Mouse (Mus musculus) midbrain, embryonic 15.5 days (tissue): ENCODE results near the gene L3hypdh. TPM values are rescaled to one million over a fixed set of nuclear protein-coding genes. Genes with fewer than 3 reads are reported as not detected.

Experiments
- ATAC-seq: fragments of 200-750 bp; cut with Nextera tagmentation; replicated peaks from 2 replicates; pipeline ENCODE4 v1.8.0; 2017; ENCODE audit warnings: moderate TSS enrichment
- H3K27ac ChIP-seq: fragments of 300-500 bp; sonication (generic); 2 replicates; pipeline ENCODE4 v1.5.1; 2015; ENCODE audit warnings: mild to moderate bottlenecking, inconsistent platforms
- H3K27me3 ChIP-seq: fragments of 300-500 bp; sonication (generic); replicated peaks from 2 replicates; pipeline ENCODE4 v1.6.1; 2015; ENCODE audit warnings: inconsistent platforms
- H3K36me3 ChIP-seq: fragments of 300-500 bp; sonication (generic); replicated peaks from 2 replicates; pipeline ENCODE4 v1.6.1; 2015; ENCODE audit warnings: inconsistent platforms
- H3K4me1 ChIP-seq: fragments of 300-500 bp; sonication (generic); 2 replicates; pipeline ENCODE4 v1.6.1; 2015; ENCODE audit warnings: inconsistent platforms
- H3K4me2 ChIP-seq: fragments of 300-500 bp; sonication (generic); 2 replicates; pipeline ENCODE4 v1.6.1; 2015; ENCODE audit warnings: inconsistent platforms, mild to moderate bottlenecking, moderate library complexity
- H3K4me3 ChIP-seq: fragments of 300-500 bp; sonication (generic); 2 replicates; pipeline ENCODE4 v1.5.1; 2015; ENCODE audit warnings: mild to moderate bottlenecking, inconsistent platforms
- H3K9ac ChIP-seq: fragments of 300-500 bp; sonication (generic); 2 replicates; pipeline ENCODE4 v1.6.1; 2015; ENCODE audit warnings: mild to moderate bottlenecking, inconsistent platforms
- H3K9me3 ChIP-seq: fragments of 300-500 bp; sonication (generic); 2 replicates; pipeline ENCODE4 v1.6.1; 2016; ENCODE audit warnings: inconsistent platforms
- WGBS: fragments of 180-500 bp; shearing (Covaris S2); methylation state at CpG from one replicate; pipeline ENCODE4 v1.1.7; 2015; ENCODE audit warnings: mixed read lengths; 5-methylcytosine and 5-hydroxymethylcytosine counted together
- polyA plus RNA-seq: library from polyadenylated mRNA; unstranded; fragments of >200 nt; fragmentation: Nextera tagmentation; extraction: Ambion mirVana; gene quantifications from 2 replicates; pipeline ENCODE4 v1.2.1, GENCODE M21; 2015

The L3hypdh gene
- 10.7 and 11.8 TPM in 2 replicates for polyA plus RNA-seq

DNA sequence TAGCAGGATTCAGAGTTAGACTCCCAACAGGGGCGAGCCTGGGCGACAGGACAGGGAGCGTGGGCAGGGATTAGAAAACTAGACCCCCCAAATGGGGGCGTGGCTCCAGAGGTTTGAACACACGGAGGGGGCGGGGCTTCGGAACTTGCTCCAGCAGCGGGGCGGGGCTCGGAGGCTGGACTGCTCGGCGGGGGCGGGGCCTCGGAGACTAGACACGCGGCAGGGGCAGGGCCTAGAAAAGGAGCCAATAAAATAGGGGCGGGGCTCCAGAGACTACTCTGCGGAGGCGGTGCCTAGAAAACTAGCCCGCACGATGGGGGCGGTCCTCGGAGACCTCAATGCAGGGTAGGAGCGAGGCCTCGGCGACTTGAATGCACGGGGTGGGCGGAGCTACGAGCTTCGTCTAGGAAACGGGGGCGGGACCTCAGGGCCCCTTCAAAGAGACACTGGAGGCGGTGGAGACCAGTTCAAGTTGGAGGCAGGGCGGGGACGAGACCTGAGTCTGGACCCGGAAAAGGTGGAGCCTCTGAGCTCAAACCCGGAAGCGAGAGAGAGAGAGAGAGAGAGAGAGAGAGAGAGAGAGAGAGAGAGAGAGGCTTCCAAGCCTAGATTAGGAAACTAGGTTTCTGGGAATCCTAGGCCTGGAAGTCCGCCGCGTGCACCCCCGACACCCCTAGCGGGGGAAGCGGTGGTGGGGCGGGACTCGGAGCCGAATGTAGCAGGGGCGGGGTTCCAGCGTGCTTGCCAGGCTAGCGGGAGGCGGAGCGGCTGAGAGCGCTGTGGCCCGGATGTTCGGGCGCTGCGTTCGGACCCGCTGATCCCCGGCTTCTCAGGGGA is at the start of gene L3hypdh, which contains the start of gene Jkamp:
L3hypdh (minus strand) TSS at position 111 of the 837 bp plus-strand sequence.
Jkamp (plus strand) TSS at position 261 of the 837 bp plus-strand sequence.
- peak; percentile 95 for ATAC-seq

DNA sequence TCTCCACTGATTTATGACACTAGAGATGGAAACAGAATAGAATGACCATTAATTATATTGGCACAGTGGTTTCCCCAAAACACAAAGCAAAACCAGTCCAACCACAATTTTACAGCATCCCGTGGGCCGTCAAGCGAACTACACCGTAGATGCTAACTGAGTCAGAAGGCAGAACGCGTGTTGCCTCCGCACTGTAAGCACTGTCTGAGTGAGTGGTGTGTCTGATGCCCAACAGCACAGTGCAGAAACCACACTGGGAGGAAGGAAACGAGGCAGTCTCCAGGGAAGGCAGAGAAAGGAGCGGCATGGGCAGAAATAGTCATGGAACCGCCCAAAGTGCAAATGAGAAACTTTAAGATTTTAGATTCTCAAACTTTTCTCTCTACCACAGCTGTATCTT is 44.0 kb upstream of the L3hypdh start:
- H3K4me1 ChIP-seq: no peaks in the 10 kb centered on the region
- H3K4me3 ChIP-seq: no peak overlapping the region
- no peaks in the 10 kb centered on the region for H3K36me3 ChIP-seq
- ATAC-seq: no peak
- H3K27me3 ChIP-seq: no peaks in the 10 kb centered on the region
- H3K9ac ChIP-seq: no peak overlapping the region
- no peak overlapping the region for H3K27ac ChIP-seq
- H3K4me2 ChIP-seq: no peak overlapping the region
- 93% methylated on average over 10 of the region's 10 CpGs for WGBS
- H3K9me3 ChIP-seq: no peaks in the 10 kb centered on the region

More for the DNA sequence above, at the start of gene L3hypdh, which contains the start of gene Jkamp:
- Histone ChIP-seq H3K4me2 (peak within 1 kb of the TSS; percentile 80), H3K4me1 (peaks cover 47% of the 10 kb centered on the region), H3K27ac (peak within 1 kb of the TSS; percentile 95), H3K9me3 (no peaks in the 10 kb centered on the region), H3K9ac (peak within 1 kb of the TSS; percentile 77), H3K4me3 (peak within 1 kb of the TSS; percentile 62), H3K36me3 (no peaks in the 10 kb centered on the region), H3K27me3 (no peaks in the 10 kb centered on the region)
- under 1% methylated on average over 60 of the region's 60 CpGs for WGBS

DNA sequence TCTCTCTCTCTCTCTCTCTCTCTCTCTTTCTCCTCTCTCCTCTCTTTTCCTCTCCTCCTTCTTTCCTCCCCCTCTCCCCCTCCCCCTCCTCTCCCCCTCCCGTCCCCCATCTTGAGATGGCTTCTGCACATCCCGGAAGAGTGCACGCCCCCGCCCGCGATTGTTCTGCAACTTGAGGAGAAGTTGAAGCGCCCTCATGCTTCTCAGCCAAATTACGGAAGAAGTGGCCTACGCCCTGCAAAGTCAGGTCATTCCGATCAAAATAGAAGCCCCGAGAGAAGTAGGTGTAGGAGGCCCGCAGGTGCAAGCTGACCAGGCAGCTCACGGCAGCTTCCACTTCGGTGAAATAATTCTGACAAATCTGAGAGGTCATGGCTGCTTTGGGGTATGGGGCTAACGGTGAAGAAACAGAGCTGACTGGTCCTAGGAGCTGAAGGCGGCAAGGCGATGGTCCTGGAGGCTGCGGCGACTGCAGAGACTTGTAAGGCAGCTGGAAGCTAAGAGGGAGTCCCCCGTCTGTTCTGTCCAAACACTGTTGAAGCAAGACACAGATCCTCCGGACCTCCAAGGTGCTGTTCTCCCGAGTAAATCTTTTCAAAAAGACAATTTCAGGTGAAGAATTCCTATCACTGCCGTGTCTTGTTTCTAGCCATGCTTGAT is 30.6 kb upstream of the L3hypdh start:
- Histone ChIP-seq H3K36me3 (no peaks in the 10 kb centered on the region), H3K4me2 (no peak overlapping the region), H3K9me3 (no peaks in the 10 kb centered on the region), H3K4me3 (no peak overlapping the region), H3K27me3 (no peaks in the 10 kb centered on the region), H3K9ac (no peak overlapping the region), H3K4me1 (no peaks in the 10 kb centered on the region), H3K27ac (no peak overlapping the region)
- 84% methylated on average over 21 of the region's 23 CpGs for WGBS
- ATAC-seq: no peak

DNA sequence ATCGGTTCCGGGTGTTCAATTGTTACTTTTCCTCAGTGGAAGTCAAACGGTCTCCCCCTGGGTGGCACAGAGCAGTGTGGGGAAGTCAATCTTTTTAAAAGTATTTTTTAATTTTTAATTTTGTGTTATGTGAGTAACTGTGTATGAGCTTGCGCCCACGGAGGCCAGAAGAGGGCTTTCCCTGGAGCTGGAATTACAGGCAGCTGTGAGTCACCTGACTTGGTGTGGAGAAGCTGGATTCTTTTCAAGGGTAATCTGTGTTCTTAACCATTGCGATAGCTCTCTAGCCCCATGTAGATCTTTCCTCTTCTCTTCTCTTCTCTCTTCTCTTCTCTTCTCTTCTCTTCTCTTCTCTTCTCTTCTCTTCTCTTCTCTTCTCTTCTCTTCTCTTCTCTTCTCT is 29.9 kb upstream of the L3hypdh start:
- Histone ChIP-seq H3K4me1 (no peaks in the 10 kb centered on the region), H3K27ac (no peak overlapping the region), H3K4me2 (no peak overlapping the region), H3K9ac (no peak overlapping the region), H3K4me3 (no peak overlapping the region), H3K9me3 (no peaks in the 10 kb centered on the region), H3K27me3 (no peaks in the 10 kb centered on the region), H3K36me3 (no peaks in the 10 kb centered on the region)
- 82% methylated on average over 6 of the region's 6 CpGs for WGBS
- ATAC-seq: no peak

DNA sequence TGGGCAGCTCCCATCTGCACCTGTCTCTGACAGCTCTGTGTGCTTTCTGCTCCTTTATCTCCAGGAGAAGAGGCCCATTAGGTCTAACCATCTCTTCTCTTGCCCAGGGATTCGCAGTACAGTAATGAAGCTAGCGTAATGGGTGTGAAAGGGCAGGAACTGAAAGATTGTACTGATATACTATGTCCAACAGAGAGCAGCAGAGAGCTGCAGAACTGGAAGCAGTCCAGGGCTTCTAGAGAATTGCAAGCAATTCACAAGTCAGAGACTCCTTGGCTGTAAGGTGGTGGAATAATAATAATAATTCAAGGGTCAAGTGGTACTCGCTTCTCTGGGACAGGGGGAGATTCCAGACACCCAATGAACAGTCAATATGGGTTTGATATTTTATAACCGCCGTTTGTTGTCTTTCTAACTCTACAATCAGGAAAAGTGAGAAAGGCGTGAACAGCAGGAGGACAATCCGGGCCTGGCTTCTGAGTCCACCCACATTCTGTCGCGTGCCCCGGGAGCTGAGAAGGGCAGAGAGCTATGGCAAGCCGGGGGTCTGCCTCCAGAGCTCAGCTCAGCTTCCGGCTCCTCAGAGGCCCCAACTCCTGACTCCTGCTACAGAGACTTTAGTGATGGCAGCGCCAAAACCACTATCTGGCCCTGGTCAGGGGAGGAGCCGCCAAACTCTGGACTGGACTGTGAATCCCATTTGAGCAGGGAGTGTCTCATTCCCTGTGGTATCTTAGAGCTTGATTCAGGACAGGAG is 19.5 kb upstream of the L3hypdh start:
- Histone ChIP-seq H3K27me3 (no peaks in the 10 kb centered on the region), H3K36me3 (peaks cover 7% of the 10 kb centered on the region), H3K9ac (no peak overlapping the region), H3K4me1 (peaks cover 2% of the 10 kb centered on the region; the same call in 1 of the 2 replicates), H3K27ac (no peak overlapping the region), H3K4me3 (no peak overlapping the region), H3K9me3 (no peaks in the 10 kb centered on the region), H3K4me2 (0 out of 2 replicates have a peak overlapping the region, but pooled peaks have one; percentile 5)
- 32% methylated on average over 14 of the region's 14 CpGs for whole genome bisulfite sequencing
- ATAC-seq: peak; percentile 70

DNA sequence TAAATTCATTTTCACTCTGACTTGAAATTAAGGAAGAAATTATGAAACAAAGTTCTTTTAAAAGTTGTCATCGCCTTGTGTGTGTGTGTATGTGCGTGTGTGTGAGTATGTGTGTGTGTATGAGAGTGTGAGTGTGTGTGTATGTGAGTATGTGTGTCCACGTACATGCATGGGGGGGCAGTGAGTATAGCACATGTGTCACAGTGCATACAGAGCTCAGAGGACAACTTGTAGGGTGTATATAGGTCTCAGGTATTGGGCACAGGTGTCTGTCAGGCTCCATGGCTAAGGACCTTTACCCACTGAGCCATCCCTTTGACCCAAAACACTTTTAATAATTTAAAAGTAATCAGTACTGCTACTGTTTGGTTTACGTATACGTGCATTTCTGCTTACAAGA is 18.8 kb upstream of the L3hypdh start:
- H3K9me3 ChIP-seq: no peaks in the 10 kb centered on the region
- H3K36me3 ChIP-seq: peaks cover 7% of the 10 kb centered on the region
- H3K4me3 ChIP-seq: no peak overlapping the region
- H3K4me2 ChIP-seq: no peak overlapping the region
- H3K27me3 ChIP-seq: no peaks in the 10 kb centered on the region
- H3K27ac ChIP-seq: no peak overlapping the region
- H3K9ac ChIP-seq: no peak overlapping the region
- peaks cover 2% of the 10 kb centered on the region; the same call in 1 of the 2 replicates for H3K4me1 ChIP-seq
- 91% methylated on average over 5 of the region's 5 CpGs for WGBS
- 0 out of 2 replicates have a peak, but pooled peaks have one; percentile 45 for ATAC-seq

DNA sequence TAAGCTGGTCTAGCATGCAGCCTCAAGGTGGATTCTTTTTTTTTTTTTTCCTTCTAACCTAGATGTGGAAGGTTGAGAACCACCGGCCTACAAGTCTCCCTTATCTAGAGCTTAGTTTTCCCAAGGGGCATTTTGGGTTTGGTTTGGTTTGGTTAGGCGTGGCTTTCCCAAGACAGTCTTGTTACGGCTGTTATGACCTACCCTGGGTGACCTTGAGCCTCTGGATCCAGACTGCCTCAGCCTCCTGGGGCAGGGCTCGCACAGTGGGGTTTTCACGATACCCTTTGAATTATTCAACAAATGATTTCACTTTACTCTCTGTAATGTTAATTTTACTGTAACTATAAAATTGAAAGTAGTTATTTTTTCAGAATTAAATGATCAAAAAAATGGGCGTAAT is 17.5 kb upstream of the L3hypdh start:
- no peak for ATAC-seq
- Histone ChIP-seq H3K9ac (no peak overlapping the region), H3K4me1 (peaks cover 2% of the 10 kb centered on the region; the same call in 1 of the 2 replicates), H3K9me3 (no peaks in the 10 kb centered on the region), H3K27ac (no peak overlapping the region), H3K4me3 (no peak overlapping the region), H3K27me3 (no peaks in the 10 kb centered on the region), H3K36me3 (peaks cover 10% of the 10 kb centered on the region), H3K4me2 (no peak overlapping the region)
- WGBS: 90% methylated on average over 6 of the region's 6 CpGs

DNA sequence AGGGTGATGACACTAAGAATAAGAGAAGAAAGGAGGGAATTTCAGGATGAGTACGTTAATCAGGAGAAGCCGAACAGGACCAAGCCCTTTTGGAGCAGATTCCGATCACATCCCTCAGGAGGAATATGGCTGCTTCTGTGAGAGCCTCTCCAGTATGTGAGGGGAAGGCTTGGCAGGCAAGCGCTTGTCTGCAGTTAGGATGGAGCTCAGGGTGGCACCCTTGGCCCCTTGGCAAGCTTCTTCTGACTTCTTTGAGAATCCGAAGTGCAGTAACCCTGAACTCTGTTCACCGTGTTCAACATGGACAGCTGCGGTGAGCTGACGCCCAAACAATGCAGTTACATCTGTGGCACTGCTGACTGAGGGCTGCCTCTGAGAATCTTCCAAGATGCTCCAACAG is 11.7 kb upstream of the L3hypdh start:
- no peak for ATAC-seq
- H3K4me1 ChIP-seq: no peaks in the 10 kb centered on the region
- H3K27me3 ChIP-seq: no peaks in the 10 kb centered on the region
- no peak overlapping the region for H3K27ac ChIP-seq
- H3K4me3 ChIP-seq: no peak overlapping the region
- WGBS: 95% methylated on average over 8 of the region's 8 CpGs
- H3K9me3 ChIP-seq: no peaks in the 10 kb centered on the region
- H3K36me3 ChIP-seq: peaks cover 56% of the 10 kb centered on the region
- no peak overlapping the region for H3K4me2 ChIP-seq
- no peak overlapping the region for H3K9ac ChIP-seq

DNA sequence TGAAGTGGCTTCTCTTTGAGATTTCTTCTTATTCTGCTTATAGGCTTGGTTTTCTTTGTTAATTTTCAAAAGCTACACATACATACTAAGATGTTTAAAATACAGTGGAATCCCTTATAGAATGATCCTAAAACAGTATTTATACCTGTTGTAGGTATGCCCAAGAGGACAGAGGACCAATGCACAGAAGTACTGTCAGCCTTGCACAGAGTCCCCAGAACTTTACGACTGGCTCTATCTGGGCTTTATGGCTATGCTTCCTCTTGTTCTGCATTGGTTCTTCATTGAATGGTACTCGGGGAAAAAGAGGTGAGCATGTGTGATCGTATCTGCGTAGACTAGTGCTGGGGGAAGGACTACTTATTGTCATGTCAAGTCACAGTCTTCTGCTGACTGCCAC is 4.6 kb upstream of the L3hypdh start:
- Histone ChIP-seq H3K9ac (no peak overlapping the region), H3K4me2 (no peak overlapping the region), H3K27me3 (no peaks in the 10 kb centered on the region), H3K4me3 (no peak overlapping the region), H3K36me3 (peaks cover 25% of the 10 kb centered on the region; the same call in 1 of the 2 replicates), H3K9me3 (no peaks in the 10 kb centered on the region), H3K4me1 (peaks cover 25% of the 10 kb centered on the region), H3K27ac (no peak overlapping the region)
- no peak for ATAC-seq
- WGBS: 88% methylated on average over 4 of the region's 4 CpGs

DNA sequence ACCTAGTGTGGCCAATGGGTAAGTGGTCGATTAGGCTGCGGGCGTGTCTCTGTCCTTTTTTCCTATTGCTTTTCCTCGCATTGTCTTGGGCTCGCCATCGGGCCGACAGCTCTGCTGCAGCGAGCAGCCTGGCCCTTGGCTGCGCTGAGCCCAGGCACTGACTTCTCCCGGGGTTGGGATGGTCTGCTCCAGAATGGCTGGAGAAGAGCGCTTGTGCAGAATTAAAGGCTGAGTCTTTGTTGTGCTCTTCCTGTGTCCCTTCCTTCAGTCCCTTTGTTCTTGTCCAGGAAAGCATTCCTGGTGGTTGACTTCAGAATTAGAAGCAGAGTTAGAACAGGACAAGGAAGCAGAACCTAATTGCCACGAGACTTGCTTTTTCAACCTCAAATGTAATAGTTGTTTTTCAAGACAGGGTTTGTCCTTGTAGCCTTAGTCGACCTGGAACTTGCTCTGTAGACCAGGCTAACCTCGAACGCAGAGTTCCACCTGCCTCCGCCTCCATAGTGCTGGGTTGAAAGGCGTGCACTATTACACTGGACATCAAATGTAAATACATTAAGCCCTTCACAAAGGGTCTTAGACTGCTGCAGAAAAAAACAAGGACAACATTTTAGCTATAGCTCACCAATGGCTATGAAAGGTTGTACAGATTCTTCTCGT is 1.1 kb upstream of the L3hypdh start:
- H3K4me1 ChIP-seq: peaks cover 47% of the 10 kb centered on the region
- 2% methylated on average over 18 of the region's 18 CpGs for WGBS
- no peak; the same call in 1 of the 2 replicates for ATAC-seq

DNA sequence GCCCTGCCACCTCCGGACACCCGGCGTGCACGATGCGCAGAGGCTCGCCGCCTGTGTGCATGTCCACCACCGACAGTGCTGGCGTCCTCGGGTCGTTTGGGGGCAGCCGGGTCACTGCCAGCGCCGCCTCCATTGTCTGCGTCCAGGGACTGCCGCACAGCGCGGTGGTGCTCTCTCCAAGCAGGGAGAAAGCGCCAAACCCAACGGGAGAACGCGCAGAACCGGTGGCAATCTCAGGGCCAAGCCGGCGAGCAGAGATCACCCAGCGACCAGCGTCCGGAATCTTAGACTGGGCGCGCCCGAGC is 263 bp downstream of the L3hypdh start:
- Histone ChIP-seq H3K36me3 (no peaks in the 10 kb centered on the region), H3K9ac (peak overlapping the region; percentile 77), H3K27ac (peak overlapping the region; percentile 95), H3K27me3 (no peaks in the 10 kb centered on the region), H3K4me1 (peaks cover 47% of the 10 kb centered on the region), H3K9me3 (no peaks in the 10 kb centered on the region), H3K4me2 (peak overlapping the region; percentile 80), H3K4me3 (peak overlapping the region; percentile 62)
- ATAC-seq: no peak; the same call in 1 of the 2 replicates
- under 1% methylated on average over 31 of the region's 31 CpGs for WGBS

More for the DNA sequence above, 1.1 kb upstream of the L3hypdh start:
- Histone ChIP-seq H3K36me3 (0 out of 2 replicates have a peak, but pooled peaks cover 2% of the 10 kb centered on the region), H3K9ac (peak overlapping the region; percentile 77), H3K9me3 (no peaks in the 10 kb centered on the region), H3K4me3 (peak overlapping the region; percentile 62), H3K4me2 (peak overlapping the region; percentile 80), H3K27ac (peak overlapping the region; percentile 95), H3K27me3 (no peaks in the 10 kb centered on the region)
